Mouse (Mus musculus) lung, postnatal 0 days (tissue): ENCODE results near the gene Gpc3.

Source experiments
- CTCF ChIP-seq: IDR thresholded peaks from 2 replicates; pipeline ENCODE4 v1.5.1; 2016; ENCODE audit warnings: antibody characterized with exemption, mild to moderate bottlenecking
- EP300 ChIP-seq: IDR thresholded peaks from 2 replicates; pipeline ENCODE4 v1.6.1; 2016; ENCODE audit warnings: antibody characterized with exemption, mild to moderate bottlenecking, control low read depth

DNA sequence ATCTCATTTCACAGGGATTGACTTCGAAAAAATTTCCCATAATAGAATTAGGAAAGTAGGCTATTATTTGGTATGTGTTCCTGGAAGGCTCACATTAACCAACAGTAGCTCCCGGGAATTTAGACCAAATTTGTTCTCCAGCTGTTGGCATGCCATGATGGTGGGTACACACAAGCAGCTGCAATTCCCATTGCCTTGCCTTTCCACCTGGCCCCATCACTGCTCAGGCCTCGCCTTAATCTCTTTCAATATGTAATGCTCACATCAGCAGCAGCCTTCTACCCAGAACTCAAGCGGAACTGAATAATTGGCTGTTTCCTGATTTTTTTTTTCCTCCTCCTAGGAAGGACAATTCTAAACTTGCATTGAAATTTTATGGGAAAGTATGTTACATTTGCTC is 102.6 kb downstream of the Gpc3 start:
- TF ChIP-seq CTCF (no peak), EP300 (no peak)
